Mouse (Mus musculus): ENCODE data around the gene Gcg.

The Gcg gene

DNA sequence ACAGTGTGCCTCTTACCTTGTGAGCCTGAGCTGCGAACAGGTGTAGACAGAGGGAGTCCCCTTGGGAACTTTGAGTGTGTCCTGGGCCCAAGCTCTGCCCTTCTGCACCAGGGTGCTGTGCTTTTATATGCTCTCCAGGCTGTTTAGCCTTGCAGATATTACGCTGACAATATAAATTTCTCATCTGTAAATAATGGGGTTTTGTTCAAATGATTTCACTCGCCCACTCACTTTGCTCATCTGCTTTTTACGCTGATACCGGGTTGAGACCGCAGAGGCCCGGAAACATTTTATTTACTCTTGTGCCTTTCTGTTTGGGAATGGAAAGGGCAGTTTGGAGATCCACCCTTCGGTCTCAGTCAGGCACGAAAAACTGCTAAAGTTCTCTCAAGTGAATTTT is at the start of gene Gcg:
TSS of gene Gcg (minus strand) at position 101 of the 400 bp plus-strand sequence.
- DNase-seq (ENCODE audit: extremely low read depth, insufficient read length, low spot score): no peak

DNA sequence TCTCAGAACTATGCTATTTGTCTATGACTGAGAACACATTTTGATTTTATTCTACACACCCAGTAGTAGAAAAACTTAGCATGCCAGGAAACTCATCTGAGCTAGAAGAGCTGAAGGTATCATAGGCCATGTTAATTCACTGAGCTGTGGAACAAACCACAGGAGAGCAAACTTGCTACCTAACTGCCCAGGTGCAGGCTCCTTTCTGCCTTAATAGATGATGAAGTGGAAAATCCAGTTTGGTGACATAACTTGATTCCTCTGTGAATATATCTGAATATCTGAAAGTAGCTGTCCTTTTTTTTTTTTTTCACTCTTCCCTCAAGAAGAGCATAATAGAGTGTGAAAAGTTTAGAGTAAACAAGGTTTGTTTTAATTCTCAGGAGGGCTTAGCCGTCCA is 47.6 kb upstream of the Gcg start:
- no peak for DNase-seq (ENCODE audit: extremely low read depth, insufficient read length, low spot score)

DNA sequence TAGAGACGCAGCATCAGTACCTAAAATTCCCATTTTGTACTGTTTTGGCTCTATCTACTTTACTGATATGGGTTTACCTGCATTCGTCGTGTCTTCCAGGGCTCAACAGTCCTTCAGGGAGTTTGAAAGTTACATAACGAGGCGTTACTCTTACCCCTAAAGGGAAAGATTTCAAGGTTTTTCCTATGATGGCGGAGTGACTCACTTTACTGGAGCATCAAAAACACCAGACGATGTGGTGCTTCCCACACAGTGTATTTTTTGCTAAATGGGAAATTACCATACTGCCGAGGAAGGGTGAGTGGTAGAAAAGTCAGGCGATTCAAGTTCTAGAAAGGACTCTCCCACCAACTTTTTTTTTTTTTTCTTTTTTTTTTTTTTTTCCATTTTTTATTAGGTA is 42.9 kb upstream of the Gcg start:
- no peak for DNase-seq (ENCODE audit: extremely low read depth, insufficient read length, low spot score)

DNA sequence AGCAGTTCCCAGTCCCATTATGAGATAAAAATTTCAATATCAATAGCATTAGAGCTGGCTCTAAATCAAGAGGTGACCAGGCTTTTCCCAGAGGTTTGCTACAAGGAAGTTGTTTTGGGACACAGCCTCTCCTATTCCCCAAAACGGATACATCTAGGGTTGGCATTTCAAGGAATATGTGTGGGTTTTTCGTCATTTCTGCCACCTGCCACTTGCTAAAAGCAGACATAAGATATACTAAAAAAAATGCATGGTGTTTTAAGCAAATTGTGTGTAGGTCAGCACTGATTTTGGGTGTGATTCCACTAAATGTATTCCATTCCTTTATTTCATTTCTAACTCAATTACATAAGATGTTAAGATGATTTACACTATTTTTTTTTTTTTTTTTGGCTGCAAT is 34.3 kb upstream of the Gcg start:
- DNase-seq (ENCODE audit: extremely low read depth, insufficient read length, low spot score): no peak

DNA sequence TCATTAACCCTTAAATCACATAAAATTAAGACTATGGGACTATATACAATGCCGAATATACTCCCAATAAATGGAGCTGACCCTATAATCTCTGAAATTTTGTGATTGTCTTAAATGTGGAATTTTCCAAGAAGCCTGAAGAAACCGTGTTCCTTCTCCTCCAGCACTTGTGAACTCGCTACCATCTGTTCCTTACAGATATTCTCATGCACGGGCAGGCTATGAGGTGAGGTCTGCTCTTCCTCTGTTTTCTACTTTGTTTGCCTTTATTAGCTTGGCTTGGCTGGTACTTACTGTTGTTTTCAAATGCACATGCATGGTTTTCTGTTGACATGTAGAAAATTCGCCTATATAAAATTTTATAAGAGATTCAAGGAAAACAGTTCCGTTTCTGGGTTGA is 31.0 kb upstream of the Gcg start:
- no peak for DNase-seq (ENCODE audit: extremely low read depth, insufficient read length, low spot score)

DNA sequence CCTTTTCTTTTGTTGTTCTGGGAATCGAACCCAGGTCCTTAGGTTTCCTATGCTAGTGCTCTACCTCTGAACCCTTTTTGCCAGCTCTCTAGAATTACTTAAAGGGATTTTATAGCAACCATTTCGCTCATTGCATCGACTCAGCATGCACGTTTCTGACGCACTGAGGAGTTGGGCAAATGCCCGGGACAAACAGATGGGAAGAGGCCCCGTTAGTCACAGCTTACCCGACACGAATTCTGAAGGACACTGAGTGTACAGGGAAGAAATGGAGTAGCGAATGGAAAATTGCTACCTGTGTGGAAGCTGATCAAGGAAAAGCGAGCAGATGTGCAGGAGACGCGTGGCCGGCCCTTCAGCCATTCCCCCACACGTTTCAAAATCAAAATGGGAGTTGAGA is 30.0 kb upstream of the Gcg start:
- no peak for DNase-seq (ENCODE audit: extremely low read depth, insufficient read length, low spot score)

DNA sequence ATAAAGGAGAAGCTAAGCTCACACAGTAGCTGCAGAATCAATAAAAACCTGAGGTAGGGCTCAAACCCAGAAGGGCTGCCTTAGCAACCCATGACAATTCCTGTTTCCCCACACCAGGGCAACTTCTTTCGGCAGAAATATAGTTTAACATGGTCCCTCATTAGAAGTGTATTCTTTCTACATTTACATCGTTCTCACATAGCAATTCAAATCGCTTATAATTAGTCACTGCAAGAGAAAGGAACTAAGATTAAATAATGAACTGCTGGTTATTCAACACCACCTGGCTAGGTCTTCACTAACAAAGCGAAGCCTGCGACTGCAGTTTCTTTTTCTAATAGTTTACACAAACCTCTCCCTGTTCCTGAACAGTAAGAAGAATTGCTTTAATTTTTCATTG is 23.7 kb upstream of the Gcg start:
- no peak for DNase-seq (ENCODE audit: extremely low read depth, insufficient read length, low spot score)

DNA sequence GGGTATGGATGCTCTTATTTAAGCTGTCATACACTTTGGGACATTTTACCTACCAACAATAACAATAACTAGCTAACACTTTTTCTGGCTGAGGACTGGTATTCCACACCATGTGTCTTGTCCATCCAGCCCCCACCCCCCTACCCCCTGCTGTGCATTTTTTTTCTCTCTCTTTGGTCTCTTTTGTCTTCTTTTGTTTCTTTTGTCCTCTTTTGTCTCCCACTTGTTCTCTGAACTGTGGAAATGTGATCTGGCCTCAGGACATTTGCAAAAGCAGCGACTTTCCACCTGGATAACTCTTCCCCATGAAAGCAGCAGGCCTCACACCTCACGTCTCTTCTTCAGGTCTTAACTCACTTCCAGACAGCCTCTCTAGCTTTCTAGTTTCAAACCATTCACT is 23.0 kb upstream of the Gcg start:
- no peak for DNase-seq (ENCODE audit: extremely low read depth, insufficient read length, low spot score)

DNA sequence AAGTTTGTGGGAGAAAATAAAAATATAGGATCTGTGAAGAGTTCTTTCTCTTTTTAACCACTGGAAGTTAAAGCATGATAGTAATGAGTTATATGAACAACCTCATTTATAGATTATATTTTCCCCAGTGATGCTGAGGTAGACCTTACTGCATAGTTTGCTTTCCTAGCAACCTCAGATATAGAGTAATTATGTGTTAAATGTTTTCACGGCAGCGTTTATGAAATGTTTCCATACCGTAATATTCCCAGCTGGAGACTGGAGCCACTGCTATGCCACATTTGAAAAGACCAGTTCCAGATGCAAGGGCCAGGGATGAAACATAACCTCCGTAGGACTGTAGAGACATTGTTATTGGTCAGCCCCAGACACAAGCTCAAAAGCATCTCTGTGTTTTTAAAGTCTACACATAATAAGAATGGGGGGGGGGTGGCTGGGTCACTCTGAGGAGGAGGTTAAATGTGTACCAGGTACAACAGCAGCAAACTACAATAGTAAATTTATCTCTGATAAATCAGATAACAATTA is 20.9 kb upstream of the Gcg start:
- no peak for DNase-seq (ENCODE audit: extremely low read depth, insufficient read length, low spot score)

DNA sequence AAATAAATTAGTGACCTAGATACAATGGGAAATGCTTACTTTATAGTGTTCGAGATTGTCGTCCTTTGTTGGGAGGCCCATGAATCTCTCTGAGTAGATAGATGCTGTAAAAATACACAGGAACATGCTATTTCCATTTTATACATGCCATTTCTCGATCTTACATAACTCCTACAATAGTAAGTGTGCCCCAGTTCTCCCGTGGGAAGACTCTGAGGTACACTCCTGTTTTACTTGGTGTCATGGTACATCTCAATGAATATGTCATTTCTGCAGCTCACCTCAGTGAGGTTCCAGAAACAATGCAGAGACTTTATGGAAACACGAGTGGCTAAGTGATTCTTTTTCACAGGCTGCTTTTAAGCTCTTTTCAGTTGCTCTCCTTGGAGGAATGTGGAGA is 19.9 kb upstream of the Gcg start:
- no peak for DNase-seq (ENCODE audit: extremely low read depth, insufficient read length, low spot score)

DNA sequence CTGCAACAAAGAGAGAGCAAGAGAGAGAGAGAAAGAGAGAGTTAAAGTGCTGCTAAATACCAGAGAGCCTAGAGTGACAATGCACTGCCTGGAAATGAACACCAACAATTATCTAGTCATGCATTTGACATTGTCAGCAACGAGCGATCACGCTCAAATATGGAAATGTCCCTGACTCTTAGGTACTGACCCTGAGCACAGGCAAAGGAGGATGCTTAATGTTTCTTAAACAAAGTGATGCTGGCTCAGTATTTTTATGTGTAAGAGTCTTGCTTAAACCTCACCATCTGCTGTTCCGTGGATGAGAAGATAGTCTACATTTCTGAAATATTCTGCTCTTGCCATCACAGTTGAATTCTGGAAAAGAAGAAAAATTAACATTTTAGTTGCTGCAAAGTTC is 19.1 kb upstream of the Gcg start:
- DNase-seq (ENCODE audit: extremely low read depth, insufficient read length, low spot score): no peak

DNA sequence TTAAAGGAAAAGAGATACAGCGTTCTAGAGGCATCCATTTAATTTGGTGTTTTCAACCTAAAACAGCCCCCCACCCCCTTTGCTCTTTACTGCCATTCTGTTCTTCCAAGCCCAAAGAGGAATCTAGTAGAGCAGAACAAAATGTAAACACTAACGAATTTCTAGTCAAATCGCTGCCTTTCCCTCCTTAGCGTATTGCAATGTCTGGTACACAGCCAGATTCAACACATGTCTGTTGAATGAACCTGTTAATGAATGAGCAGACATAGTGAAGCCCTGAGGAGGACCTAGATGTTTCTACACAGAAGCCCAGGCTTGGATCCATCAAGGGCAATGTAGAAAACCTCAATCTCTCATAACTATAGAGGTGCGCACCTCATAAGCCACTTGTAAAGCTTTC is 15.4 kb upstream of the Gcg start:
- DNase-seq (ENCODE audit: extremely low read depth, insufficient read length, low spot score): no peak

DNA sequence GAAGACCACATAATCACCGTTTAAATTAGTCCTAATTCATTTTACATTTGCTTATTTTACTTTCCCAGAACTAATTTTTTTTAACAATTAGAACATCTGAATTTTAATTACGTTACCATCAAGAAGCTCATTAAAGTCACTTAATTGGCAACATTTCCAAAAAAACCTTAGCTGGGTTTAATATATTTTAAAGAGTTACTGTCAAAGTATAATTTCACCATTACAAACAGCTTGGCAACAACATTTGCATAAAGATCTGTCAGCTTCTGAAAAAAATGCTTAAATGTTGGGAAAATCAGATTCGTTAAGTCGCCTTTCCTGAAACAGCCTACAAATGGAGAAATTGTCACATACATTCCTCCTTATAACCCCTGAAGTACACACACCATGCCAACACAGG is 14.6 kb upstream of the Gcg start:
- DNase-seq (ENCODE audit: extremely low read depth, insufficient read length, low spot score): no peak

DNA sequence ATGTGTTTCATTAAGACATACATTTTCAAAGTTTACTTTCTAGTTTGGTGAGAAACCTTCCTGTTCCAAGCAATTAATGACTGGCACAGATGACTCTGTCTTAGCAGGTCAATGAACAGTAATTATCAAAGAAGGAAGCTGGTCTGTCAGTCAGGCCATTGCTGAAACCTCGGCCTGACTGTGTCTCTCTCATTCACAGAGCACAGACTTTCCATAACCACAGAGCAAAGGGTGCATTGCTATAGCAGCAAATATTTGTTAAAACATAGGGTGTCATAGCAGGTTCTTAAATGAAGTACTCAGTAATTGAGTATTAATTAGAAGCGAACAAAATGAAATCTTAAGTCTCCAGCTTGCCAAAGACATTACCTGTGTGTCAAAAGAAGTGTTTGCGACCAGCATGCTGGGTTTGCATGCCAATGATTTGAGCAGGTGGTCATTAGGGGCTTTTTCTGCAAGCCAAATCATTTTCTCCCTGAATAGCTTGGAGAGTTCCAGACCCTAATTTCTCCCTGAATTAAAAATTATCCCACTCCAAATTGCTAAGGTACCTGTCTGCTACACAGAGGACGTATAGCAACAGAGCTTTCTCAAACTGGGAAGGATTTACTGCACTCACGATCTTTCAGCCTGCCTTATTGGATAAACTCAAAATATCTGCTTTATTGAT is 14.0 kb upstream of the Gcg start:
- DNase-seq (ENCODE audit: extremely low read depth, insufficient read length, low spot score): no peak

DNA sequence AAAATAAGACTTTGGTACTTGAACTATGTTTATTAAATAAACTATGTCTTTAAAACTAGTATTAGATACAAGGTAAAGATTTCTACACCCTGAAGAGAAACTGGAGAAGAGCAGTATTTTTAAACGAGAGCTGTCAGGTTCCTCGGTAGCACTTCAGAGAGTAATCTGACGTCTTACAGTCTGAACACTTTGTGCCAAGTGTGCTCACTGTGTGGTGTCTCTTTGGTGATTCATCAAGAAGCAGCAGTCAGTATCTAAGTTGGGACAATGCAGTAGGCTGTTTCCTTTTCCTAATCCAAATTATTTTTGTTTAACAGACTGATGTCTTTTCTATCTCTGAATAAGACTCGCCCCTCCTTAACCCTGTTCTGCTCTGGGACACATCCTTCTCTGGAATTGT is 12.0 kb upstream of the Gcg start:
- no peak for DNase-seq (ENCODE audit: extremely low read depth, insufficient read length, low spot score)

DNA sequence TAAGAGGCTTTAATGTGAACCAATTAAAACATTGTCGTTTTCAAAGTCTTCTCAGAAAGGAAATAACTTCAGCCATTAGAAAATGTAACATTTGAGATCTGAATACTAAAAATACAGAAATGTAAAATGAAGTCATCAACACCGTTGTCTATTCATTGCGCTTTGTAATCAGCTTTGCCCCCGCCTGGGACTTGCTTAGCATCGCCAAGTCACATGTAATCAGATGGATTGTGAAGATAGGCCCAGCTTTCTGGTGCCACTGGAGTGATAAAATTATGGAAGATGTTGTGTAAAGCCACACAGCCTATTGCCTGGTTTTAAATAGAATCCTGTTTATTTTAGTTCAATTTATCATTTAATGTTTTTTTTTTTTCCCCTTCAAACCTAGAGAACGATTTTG is 6.4 kb upstream of the Gcg start:
- DNase-seq (ENCODE audit: extremely low read depth, insufficient read length, low spot score): no peak

DNA sequence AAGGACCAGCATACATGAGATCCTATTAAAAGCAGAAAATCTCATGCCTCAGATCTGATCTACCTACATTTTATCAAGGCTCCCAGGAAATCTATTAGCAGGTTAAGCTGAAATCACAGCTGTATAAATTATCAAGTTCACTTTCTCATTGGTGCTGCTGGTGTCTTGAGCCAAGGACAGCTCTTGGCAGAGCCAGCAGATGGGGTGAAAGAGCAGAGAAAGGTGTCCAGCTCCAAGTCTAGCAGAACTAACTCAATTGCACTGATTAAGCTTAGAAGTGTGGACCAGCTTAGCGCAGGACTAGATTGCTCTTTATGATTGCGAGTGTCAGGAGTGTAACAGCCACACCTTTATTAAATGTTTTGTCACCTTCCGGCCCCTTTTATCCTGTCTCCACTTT is 1.5 kb upstream of the Gcg start:
- no peak for DNase-seq (ENCODE audit: extremely low read depth, insufficient read length, low spot score)

DNA sequence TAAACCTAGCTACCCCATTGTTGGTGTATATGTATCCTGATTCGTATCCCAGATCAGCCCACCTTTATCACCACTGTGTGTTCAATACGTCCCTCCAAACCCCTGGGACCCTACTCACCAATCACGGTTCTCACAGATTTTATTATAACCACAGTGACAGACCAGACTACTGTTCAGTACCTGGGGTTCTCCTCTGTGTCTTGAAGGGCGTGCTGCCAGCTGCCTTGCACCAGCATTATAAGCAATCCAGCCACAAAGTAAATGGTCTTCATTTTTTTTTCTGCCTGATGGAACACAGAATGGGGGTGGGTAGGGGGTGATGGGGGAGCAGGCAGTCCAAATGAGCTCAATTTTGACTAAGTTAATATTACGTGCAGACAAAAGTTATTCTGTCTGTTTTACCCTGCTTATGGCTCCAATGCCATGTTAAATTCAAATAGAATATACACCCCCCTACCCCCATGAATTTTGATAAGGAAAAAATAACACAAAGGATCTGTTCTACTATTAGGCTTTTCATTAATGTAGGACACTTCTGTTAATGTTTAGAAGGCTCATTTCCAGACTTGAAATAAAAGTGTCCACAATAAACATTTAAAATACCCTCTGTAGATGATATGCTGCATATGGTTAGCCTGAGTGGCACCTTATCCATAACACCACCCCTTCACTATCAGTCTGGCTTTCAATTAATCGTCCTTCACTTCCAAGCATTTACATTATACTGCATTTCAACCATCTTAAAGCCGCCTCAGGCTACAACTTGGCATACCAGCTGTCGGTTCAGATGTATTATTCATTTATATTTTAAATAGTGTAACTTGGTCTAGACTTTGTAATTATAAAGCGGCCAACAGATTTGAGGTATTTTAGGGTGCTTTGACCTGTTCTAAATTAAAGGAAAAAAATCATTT is 2.9 kb downstream of the Gcg start:
- no peak for DNase-seq (ENCODE audit: extremely low read depth, insufficient read length, low spot score)

DNA sequence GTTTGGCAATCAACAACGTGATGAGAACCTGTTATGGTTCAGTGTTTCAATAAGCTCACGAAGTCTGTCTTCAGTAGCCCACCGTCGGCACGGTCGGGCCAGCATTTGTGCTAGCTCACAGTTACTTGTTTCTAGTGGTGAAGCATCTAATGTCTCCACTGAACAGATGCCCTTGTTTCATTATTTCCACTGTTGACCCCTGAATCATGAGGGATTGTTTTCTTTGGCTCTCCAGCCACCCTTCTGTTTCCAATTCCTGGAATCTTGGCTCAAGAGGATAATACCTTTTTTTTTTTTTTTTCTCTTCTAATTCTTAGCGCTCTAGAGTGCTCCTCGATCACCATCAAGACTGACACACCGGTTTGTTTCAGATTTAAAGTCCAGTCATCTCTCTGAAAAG is 13.9 kb downstream of the Gcg start:
- DNase-seq (ENCODE audit: extremely low read depth, insufficient read length, low spot score): no peak

DNA sequence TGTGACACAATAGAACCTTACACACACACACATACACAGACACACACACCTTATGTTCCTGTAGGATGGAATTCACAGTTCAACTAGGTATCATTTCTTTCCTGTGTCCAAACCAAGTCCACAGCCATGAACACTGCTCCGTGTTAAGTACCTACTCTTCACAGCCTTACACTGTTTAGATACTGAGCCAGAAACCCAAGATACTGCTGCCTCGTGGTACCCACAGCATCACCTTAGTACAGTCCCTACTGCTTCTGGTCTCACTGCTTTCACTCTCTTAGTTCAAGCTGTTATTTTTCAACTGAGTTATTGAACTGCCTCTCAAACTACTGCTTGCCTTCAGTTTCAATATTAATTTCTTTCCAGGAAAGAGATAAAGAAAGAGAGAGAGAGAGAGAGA is 20.2 kb downstream of the Gcg start:
- no peak for DNase-seq (ENCODE audit: extremely low read depth, insufficient read length, low spot score)

DNA sequence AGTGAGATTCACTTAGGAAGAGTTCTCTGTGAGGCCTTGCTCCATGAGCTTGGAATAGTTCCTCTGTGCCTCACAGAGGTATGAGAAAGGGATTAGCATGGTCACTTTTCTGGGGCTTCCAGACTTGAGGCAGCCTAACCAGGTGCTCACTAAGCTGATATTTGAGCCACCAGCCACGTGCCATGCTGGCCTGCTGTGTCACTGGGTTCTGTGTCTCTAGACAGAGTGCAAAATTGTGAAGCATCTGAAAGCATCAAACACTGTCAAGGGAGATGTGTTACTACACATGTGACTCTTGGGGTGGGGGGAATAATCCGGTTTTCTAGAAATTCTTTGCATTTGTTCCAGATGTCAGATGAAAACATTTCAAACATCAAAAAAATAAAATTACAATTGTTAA is 21.3 kb downstream of the Gcg start:
- DNase-seq (ENCODE audit: extremely low read depth, insufficient read length, low spot score): no peak

DNA sequence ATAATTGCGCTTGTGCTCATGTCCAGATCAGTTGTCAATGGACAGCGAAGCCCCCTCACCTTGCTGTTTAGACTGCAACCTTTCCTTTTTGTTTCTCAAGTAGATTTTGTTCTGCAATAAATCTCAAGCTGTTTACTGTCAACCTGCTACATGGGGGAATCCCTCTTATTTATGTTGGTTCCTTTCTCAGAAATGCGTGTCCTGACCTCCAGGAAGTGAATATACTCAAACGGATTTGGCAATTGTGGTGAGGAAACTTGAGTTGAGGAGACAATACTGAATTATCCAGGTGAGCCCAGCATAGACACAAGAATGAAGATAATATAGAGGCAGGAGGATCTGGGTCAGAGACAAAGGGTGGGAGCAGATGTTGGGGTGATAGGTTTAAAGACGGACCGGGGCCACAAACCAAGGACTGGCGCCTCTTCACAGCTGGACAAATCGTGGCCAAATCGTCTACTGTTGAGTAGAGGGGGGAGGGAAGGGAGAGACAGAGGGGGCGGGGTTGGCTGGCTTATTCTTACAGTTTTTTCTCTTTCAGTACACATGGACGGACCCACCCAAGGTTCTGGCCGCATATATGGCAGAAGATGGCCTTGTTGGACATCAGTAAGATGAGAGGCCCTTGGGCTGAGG is 22.5 kb downstream of the Gcg start:
- DNase-seq (ENCODE audit: extremely low read depth, insufficient read length, low spot score): no peak
